Mouse (Mus musculus) midbrain, postnatal 0 days (tissue): ENCODE measurements around the gene Slc36a3. TPM values are rescaled to one million over a fixed set of nuclear protein-coding genes. Genes with fewer than 3 reads are reported as not detected.

Experiments
- ATAC-seq: fragments of 200-750 bp; cut with Nextera tagmentation; 2 replicates; pipeline ENCODE4 v1.8.0; 2017; ENCODE audit warnings: moderate number of reproducible peaks, mild to moderate bottlenecking, moderate TSS enrichment, moderate library complexity; ENCODE audit not compliant: low FRiP score
- DNase-seq: peaks from one replicate; pipeline ENCODE4 v3.0.0-alpha.2; 2015; ENCODE audit warnings: low spot score
- H3K27ac ChIP-seq: fragments of 300-500 bp; sonication (generic); 2 replicates; pipeline ENCODE4 v1.5.1; 2014; ENCODE audit warnings: low read depth, mild to moderate bottlenecking, low read length, mixed read lengths
- H3K27me3 ChIP-seq: fragments of 300-500 bp; sonication (generic); 2 replicates; pipeline ENCODE4 v1.6.1; 2014; ENCODE audit warnings: low read length, control low read depth, mixed read lengths; ENCODE audit not compliant: insufficient read depth
- H3K36me3 ChIP-seq: fragments of 300-500 bp; sonication (generic); 2 replicates; pipeline ENCODE4 v1.6.1; 2014; ENCODE audit warnings: low read length, control low read depth, mixed read lengths; ENCODE audit not compliant: insufficient read depth
- H3K4me1 ChIP-seq: fragments of 300-500 bp; sonication (generic); 2 replicates; pipeline ENCODE4 v1.6.1; 2014; ENCODE audit warnings: mild to moderate bottlenecking, control low read depth, antibody characterized with exemption, low read length, mixed read lengths; ENCODE audit not compliant: insufficient read depth
- H3K4me2 ChIP-seq: fragments of 300-500 bp; sonication (generic); 2 replicates; pipeline ENCODE4 v1.6.1; 2014; ENCODE audit warnings: low read depth, mild to moderate bottlenecking, low read length, mixed read lengths; ENCODE audit not compliant: poor library complexity, severe bottlenecking
- H3K4me3 ChIP-seq: fragments of 300-500 bp; sonication (generic); 2 replicates; pipeline ENCODE4 v1.5.1; 2014; ENCODE audit warnings: low read depth, mild to moderate bottlenecking, low read length, moderate library complexity
- H3K9ac ChIP-seq: fragments of 300-500 bp; sonication (generic); replicated peaks from 2 replicates; pipeline ENCODE4 v1.6.1; 2014; ENCODE audit warnings: mild to moderate bottlenecking, low read length, moderate library complexity, mixed read lengths; ENCODE audit not compliant: poor library complexity, severe bottlenecking
- H3K9me3 ChIP-seq: fragments of 300-500 bp; sonication (generic); 2 replicates; pipeline ENCODE4 v1.6.1; 2016; ENCODE audit warnings: low read length, control low read depth
- CTCF ChIP-seq: IDR thresholded peaks from 2 replicates; pipeline ENCODE4 v1.5.1; 2016; ENCODE audit warnings: antibody characterized with exemption, mild to moderate bottlenecking
- WGBS: fragments of 180-500 bp; shearing (Covaris S2); extraction: QIAGEN DNeasy Blood & Tissue Kit; methylation state at CpG from one replicate; pipeline ENCODE4 v1.1.7; 2014; 5-methylcytosine and 5-hydroxymethylcytosine counted together
- polyA plus RNA-seq: library from polyadenylated mRNA; unstranded; fragments of >200 nt; fragmentation: Nextera tagmentation; extraction: Ambion mirVana; gene quantifications from 2 replicates; pipeline ENCODE4 v1.2.1, GENCODE M21; 2015
- total RNA-seq: library from RNA; depleted of rRNA; stranded (reverse); fragments of >200 nt; gene quantifications from 2 replicates; pipeline ENCODE4 v1.2.3, GENCODE M21; 2014

Slc36a3 gene
- total and polyA plus RNA-seq, 2 experiments from 2014 or later = not detected

DNA sequence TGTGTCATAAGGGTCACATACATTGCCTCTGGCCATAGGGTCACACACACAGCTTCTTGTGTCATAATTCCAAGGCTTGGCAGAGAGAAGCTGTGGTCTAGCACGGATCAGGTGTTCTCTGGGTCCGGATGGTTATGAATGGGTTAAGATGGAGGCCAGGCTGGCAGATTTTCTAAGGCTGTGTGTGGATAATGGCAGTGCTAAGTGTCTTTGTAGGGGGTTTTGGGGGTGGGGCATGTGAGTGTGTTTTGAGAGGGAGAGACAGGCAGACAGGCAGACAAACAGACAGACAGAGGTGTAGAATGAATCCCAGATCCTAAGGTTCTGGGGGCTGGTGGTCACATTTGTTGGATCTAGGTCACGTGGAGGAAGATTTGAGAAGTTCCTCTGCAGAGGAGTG lies 49.5 kb downstream of the Slc36a3 start:
- ATAC-seq = no peak
- H3K27me3 ChIP-seq = no peaks in the 10 kb centered on the region
- no peak overlapping the region for H3K4me2 ChIP-seq
- no peak for DNase-seq
- peaks cover 23% of the 10 kb centered on the region for H3K36me3 ChIP-seq
- 84% methylated on average over 3 of the region's 3 CpGs for WGBS
- no peak overlapping the region for H3K4me3 ChIP-seq
- peaks cover 4% of the 10 kb centered on the region; the same call in 1 of the 2 replicates for H3K4me1 ChIP-seq
- no peaks in the 10 kb centered on the region for H3K9me3 ChIP-seq
- TF ChIP-seq CTCF = no peak
- H3K9ac ChIP-seq = no peak overlapping the region
- no peak overlapping the region for H3K27ac ChIP-seq

GRCm38 (mm10) chr11:55099868-55100267 lies 51.6 kb downstream of the Slc36a3 start:
- no peak for ATAC-seq
- H3K27ac ChIP-seq = no peak overlapping the region
- peaks cover 13% of the 10 kb centered on the region; the same call in 1 of the 2 replicates for H3K36me3 ChIP-seq
- 0 out of 2 replicates have a peak overlapping the region, but pooled peaks have one; percentile 13 for H3K9ac ChIP-seq
- H3K4me3 ChIP-seq = no peak overlapping the region
- H3K4me2 ChIP-seq = peak overlapping the region; percentile 20
- TF ChIP-seq CTCF = no peak
- H3K4me1 ChIP-seq = peaks cover 4% of the 10 kb centered on the region; the same call in 1 of the 2 replicates
- 26% methylated on average over 4 of the region's 4 CpGs for WGBS
- DNase-seq = no peak
- H3K9me3 ChIP-seq = no peaks in the 10 kb centered on the region
- no peaks in the 10 kb centered on the region for H3K27me3 ChIP-seq

- Histone ChIP-seq H3K27me3 (no peaks in the 10 kb centered on the region), H3K27ac (no peak overlapping the region), H3K4me1 (peaks cover 4% of the 10 kb centered on the region; the same call in 1 of the 2 replicates), H3K36me3 (peaks cover 6% of the 10 kb centered on the region; the same call in 1 of the 2 replicates), H3K9ac (no peak overlapping the region), H3K9me3 (no peaks in the 10 kb centered on the region), H3K4me2 (peak overlapping the region; percentile 67), H3K4me3 (peak overlapping the region; percentile 61; the same call in 1 of the 2 replicates)
- WGBS = 92% methylated on average over 8 of the region's 8 CpGs
- no peak for TF ChIP-seq CTCF
- DNase-seq (no peak), ATAC-seq (no peak)
Measured at GRCm38 (mm10) chr11:55099019-55099771, 52.3 kb downstream of the Slc36a3 start.

DNA sequence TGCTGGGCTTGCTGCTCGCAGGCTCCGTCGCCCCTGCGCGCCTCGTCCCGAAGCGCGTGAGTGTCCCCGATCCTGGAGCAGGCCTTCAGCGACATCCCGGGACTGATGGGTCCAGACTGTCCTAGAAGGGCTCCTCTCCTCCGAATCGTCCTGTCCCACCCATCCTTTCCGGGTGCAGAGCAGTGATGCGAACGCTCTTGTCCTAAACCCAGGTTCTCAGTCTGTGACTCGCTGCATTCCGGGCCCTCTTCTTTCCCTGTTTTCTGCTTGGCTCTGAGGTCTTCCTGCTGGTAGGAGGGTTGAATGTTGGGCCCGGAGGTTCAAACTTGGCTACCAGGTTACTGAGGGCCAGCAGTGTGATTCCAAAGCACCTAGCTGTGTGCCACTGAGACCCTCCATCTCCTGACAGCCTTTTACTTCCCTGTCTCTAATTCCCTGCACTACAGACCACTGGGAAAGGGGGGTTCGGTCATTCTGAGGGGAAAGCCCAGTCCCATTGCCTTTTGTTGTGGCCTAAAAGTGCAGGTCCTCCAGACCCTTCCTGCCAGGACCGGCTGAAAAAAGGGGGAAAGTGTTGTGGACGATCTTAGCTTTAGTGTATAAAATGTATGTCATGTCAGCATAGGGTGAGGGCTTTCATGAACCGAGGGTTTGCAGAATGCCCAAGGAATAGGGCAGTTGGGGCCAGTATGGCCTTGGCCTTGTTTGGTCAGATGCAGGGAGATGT lies 53.2 kb downstream of the Slc36a3 start:
- Histone ChIP-seq H3K9me3 (no peaks in the 10 kb centered on the region), H3K27me3 (no peaks in the 10 kb centered on the region), H3K4me1 (peaks cover 4% of the 10 kb centered on the region; the same call in 1 of the 2 replicates), H3K27ac (peak overlapping the region; percentile 79), H3K9ac (peak overlapping the region; percentile 81), H3K4me2 (peak overlapping the region; percentile 67), H3K36me3 (no peaks in the 10 kb centered on the region), H3K4me3 (peak overlapping the region; percentile 61)
- DNase-seq (no peak), ATAC-seq (0 out of 2 replicates have a peak, but pooled peaks have one; percentile 2)
- no peak for TF ChIP-seq CTCF
- WGBS = 11% methylated on average over 24 of the region's 24 CpGs

DNA sequence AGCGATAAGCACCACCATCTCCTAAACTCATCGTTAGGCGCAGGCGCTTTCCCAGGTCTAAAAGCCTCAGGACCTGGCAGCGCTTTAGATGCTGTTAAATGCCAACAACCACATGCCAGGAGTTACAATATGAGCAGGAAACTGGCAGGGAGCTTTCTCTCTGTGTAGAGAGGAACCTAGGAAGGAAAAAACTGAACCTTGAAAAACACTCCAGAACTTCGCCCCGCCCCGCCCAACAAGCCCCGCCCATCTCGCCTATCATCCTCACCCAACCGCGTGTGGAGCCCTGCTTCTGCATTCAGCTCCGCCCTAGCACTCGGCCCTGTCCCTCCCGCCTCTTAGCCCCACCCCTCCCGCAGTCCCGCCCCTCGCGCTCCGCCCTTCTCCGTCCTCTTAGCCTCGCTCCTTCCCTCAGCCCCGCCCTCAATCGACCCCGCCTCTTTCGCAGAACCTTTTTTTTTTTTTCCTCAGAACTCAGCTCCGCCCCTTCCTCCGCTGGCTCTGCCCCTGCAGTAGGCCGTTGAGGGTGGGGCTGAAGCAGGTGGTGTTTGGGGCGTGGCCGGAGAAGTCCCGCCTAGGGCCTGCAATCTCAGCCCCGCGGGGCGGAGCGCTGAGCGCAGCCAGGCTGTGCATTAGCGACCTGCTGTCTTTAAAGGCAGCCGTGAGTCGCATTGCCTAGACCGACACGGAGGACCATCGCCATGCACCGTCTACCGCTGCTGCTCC lies 53.9 kb downstream of the Slc36a3 start, which contains the start of gene Gm2a:
Gm2a (plus strand) TSS at position 653 of the 726 bp plus-strand sequence.
- Histone ChIP-seq H3K27me3 (no peaks in the 10 kb centered on the region), H3K4me1 (peaks cover 4% of the 10 kb centered on the region; the same call in 1 of the 2 replicates), H3K4me3 (peak within 1 kb of the TSS; percentile 61), H3K27ac (peak within 1 kb of the TSS; percentile 79), H3K4me2 (peak within 1 kb of the TSS; percentile 67), H3K36me3 (no peaks in the 10 kb centered on the region), H3K9me3 (no peaks in the 10 kb centered on the region), H3K9ac (peak within 1 kb of the TSS; percentile 81)
- TF ChIP-seq CTCF = peak; percentile 1; the same call in 1 of the 2 replicates
- WGBS = 2% methylated on average over 40 of the region's 45 CpGs
- peak; percentile 94 for ATAC-seq
- DNase-seq = peak; percentile 96
